Mouse (Mus musculus) embryonic facial prominence, embryonic 12.5 days (tissue): ENCODE results near the gene Pla2g16. TPM values are rescaled to one million over a fixed set of nuclear protein-coding genes. Genes with fewer than 3 reads are reported as not detected.

Experiments used
- ATAC-seq: fragments of 200-750 bp; cut with Nextera tagmentation; 2 replicates; pipeline ENCODE4 v1.8.0; 2017; ENCODE audit not compliant: insufficient number of reproducible peaks, insufficient read depth, low FRiP score, low TSS enrichment
- H3K27ac ChIP-seq: fragments of 300-500 bp; sonication (generic); 2 replicates; pipeline ENCODE4 v1.5.1; 2016; ENCODE audit warnings: mild to moderate bottlenecking
- H3K27me3 ChIP-seq: fragments of 300-500 bp; sonication (generic); 2 replicates; pipeline ENCODE4 v1.6.1; 2016; ENCODE audit warnings: mild to moderate bottlenecking, moderate library complexity
- H3K36me3 ChIP-seq: fragments of 300-500 bp; sonication (generic); 2 replicates; pipeline ENCODE4 v1.6.1; 2016; ENCODE audit warnings: mild to moderate bottlenecking
- H3K4me1 ChIP-seq: fragments of 300-500 bp; sonication (generic); 2 replicates; pipeline ENCODE4 v1.6.1; 2016
- H3K4me2 ChIP-seq: fragments of 300-500 bp; sonication (generic); replicated peaks from 2 replicates; pipeline ENCODE4 v1.6.1; 2016; ENCODE audit warnings: mild to moderate bottlenecking, moderate library complexity
- H3K4me3 ChIP-seq: fragments of 300-500 bp; sonication (generic); 2 replicates; pipeline ENCODE4 v1.5.1; 2016; ENCODE audit warnings: mild to moderate bottlenecking
- H3K9ac ChIP-seq: fragments of 300-500 bp; sonication (generic); 2 replicates; pipeline ENCODE4 v1.6.1; 2016; ENCODE audit warnings: mild to moderate bottlenecking, moderate library complexity
- H3K9me3 ChIP-seq: fragments of 300-500 bp; sonication (generic); 2 replicates; pipeline ENCODE4 v1.6.1; 2016; ENCODE audit warnings: mild to moderate bottlenecking, moderate library complexity
- WGBS: fragments of 180-500 bp; shearing (Covaris S2); methylation state at CpG from one replicate; pipeline ENCODE4 v1.1.7; 2016; 5-methylcytosine and 5-hydroxymethylcytosine counted together
- polyA plus RNA-seq: library from polyadenylated mRNA; unstranded; fragments of >200 nt; fragmentation: Nextera tagmentation; extraction: Ambion mirVana; gene quantifications from 2 replicates; pipeline ENCODE4 v1.2.1, GENCODE M21; 2016

Pla2g16 gene
- polyA plus RNA-seq, 1 experiment from 2014 or later: 7.2 TPM

- no peak for ATAC-seq
- Histone ChIP-seq H3K4me1 (peaks cover 4% of the 10 kb centered on the region; the same call in 1 of the 2 replicates), H3K4me3 (no peak overlapping the region), H3K36me3 (no peaks in the 10 kb centered on the region), H3K9ac (no peak overlapping the region), H3K4me2 (no peak overlapping the region), H3K9me3 (no peaks in the 10 kb centered on the region), H3K27me3 (peaks cover 12% of the 10 kb centered on the region), H3K27ac (no peak overlapping the region)
- 47% methylated on average over 3 of the region's 3 CpGs for WGBS
Observed at GRCm38 (mm10) chr19:7617085-7617484, 59.8 kb downstream of the Pla2g16 start.

GRCm38 (mm10) chr19:7617696-7618095 lies 60.4 kb downstream of the Pla2g16 start:
- H3K4me3 ChIP-seq: no peak overlapping the region
- no peak overlapping the region for H3K4me2 ChIP-seq
- no peak overlapping the region for H3K9ac ChIP-seq
- H3K36me3 ChIP-seq: no peaks in the 10 kb centered on the region
- no peak for ATAC-seq
- no peaks in the 10 kb centered on the region for H3K9me3 ChIP-seq
- H3K27ac ChIP-seq: no peak overlapping the region
- WGBS: 44% methylated on average over 7 of the region's 7 CpGs
- peaks cover 6% of the 10 kb centered on the region for H3K27me3 ChIP-seq
- H3K4me1 ChIP-seq: no peaks in the 10 kb centered on the region

GRCm38 (mm10) chr19:7633021-7633420 lies 75.8 kb downstream of the Pla2g16 start:
- no peaks in the 10 kb centered on the region for H3K36me3 ChIP-seq
- H3K27me3 ChIP-seq: no peaks in the 10 kb centered on the region
- no peak for ATAC-seq
- no peak overlapping the region for H3K4me2 ChIP-seq
- H3K4me1 ChIP-seq: no peaks in the 10 kb centered on the region
- no peak overlapping the region for H3K9ac ChIP-seq
- H3K4me3 ChIP-seq: no peak overlapping the region
- no peak overlapping the region for H3K27ac ChIP-seq
- H3K9me3 ChIP-seq: no peaks in the 10 kb centered on the region

GRCm38 (mm10) chr19:7633786-7634185 lies 76.5 kb downstream of the Pla2g16 start:
- H3K4me3 ChIP-seq: no peak overlapping the region
- ATAC-seq: no peak
- H3K9ac ChIP-seq: no peak overlapping the region
- 68% methylated on average over 1 of the region's 1 CpGs for WGBS
- H3K9me3 ChIP-seq: no peaks in the 10 kb centered on the region
- no peak overlapping the region for H3K27ac ChIP-seq
- H3K4me1 ChIP-seq: no peaks in the 10 kb centered on the region
- no peaks in the 10 kb centered on the region for H3K27me3 ChIP-seq
- H3K4me2 ChIP-seq: no peak overlapping the region
- no peaks in the 10 kb centered on the region for H3K36me3 ChIP-seq

Other genes starting within 250 kb of the Pla2g16 start
- gene Mark2, start 215.6 kb upstream of the Pla2g16 start, polyA plus RNA-seq: 61.2 and 62.8 TPM in 2 replicates
- 40.3 and 46.1 TPM in 2 replicates for gene Spindoc, start 174.5 kb upstream of the Pla2g16 start, polyA plus RNA-seq
- 12.5 and 13.3 TPM in 2 replicates for gene 2700081O15Rik, start 139.8 kb upstream of the Pla2g16 start, polyA plus RNA-seq
- 143 TPM in 2 replicates for gene Rtn3, start 74.2 kb upstream of the Pla2g16 start, polyA plus RNA-seq
- gene Atl3, start 63.4 kb upstream of the Pla2g16 start, polyA plus RNA-seq: 12.0 and 12.9 TPM in 2 replicates
- gene Lgals12, start 49.7 kb downstream of the Pla2g16 start, polyA plus RNA-seq: 0.11 and 0.17 TPM in 2 replicates
- gene Hrasls5, start 55.1 kb downstream of the Pla2g16 start, polyA plus RNA-seq: not detected in 2 replicates
- not detected in 2 replicates for gene Slc22a19, start 153.9 kb downstream of the Pla2g16 start, polyA plus RNA-seq
- gene Slc22a26, start 245.2 kb downstream of the Pla2g16 start, polyA plus RNA-seq: not detected in 2 replicates